Mouse (Mus musculus) bone marrow, adult 2 months (tissue): Measurements from ENCODE around the gene Dxo.
"Not testable (repeated sequence)": the region's sequence is repeated elsewhere in the genome, so short reads cannot be mapped to it uniquely, and the experiment has no call there.

ENCODE experiments used
- CTCF ChIP-seq: fragments of 200-500 bp; IDR thresholded peaks from 2 replicates; pipeline ENCODE4 v1.5.1; 2011; ENCODE audit warnings: low read length, control low read depth; ENCODE audit not compliant: control insufficient read depth, insufficient read depth
- POLR2A ChIP-seq: fragments of 200-500 bp; IDR thresholded peaks from 2 replicates; pipeline ENCODE4 v1.6.1; 2011; ENCODE audit warnings: low read depth, mild to moderate bottlenecking, control low read depth, low read length, borderline replicate concordance; ENCODE audit not compliant: control insufficient read depth

- TF ChIP-seq POLR2A, CTCF: not testable (repeated sequence)
Measured at GRCm38 (mm10) chr17:34810811-34811210, 26.0 kb upstream of the Dxo start.
